Mouse (Mus musculus) midbrain, embryonic 10.5 days (tissue): ENCODE measurements at regions not wholly inside any gene's neighbourhood (a gene's known extent, or its start where the extent isn't known, plus 50 kb on each side); places are given as distances from the start of the nearest gene placed in this dataset.

Experiments
- DNase-seq: peaks from one replicate; pipeline ENCODE4 v3.0.0-alpha.2; 2017; ENCODE audit warnings: low spot score
- H3K27ac ChIP-seq: fragments of 300-500 bp; sonication (generic); replicated peaks from 2 replicates; pipeline ENCODE4 v1.5.1; 2016; ENCODE audit warnings: mild to moderate bottlenecking
- H3K27me3 ChIP-seq: fragments of 300-500 bp; sonication (generic); 2 replicates; pipeline ENCODE4 v1.6.1; 2016; ENCODE audit warnings: low read depth, mild to moderate bottlenecking; ENCODE audit not compliant: poor library complexity, severe bottlenecking
- H3K36me3 ChIP-seq: fragments of 300-500 bp; sonication (generic); 2 replicates; pipeline ENCODE4 v1.6.1; 2016; ENCODE audit warnings: mild to moderate bottlenecking, moderate library complexity
- H3K4me1 ChIP-seq: fragments of 300-500 bp; sonication (generic); 2 replicates; pipeline ENCODE4 v1.6.1; 2016
- H3K4me3 ChIP-seq: fragments of 300-500 bp; sonication (generic); 2 replicates; pipeline ENCODE4 v1.5.1; 2016; ENCODE audit warnings: mild to moderate bottlenecking, moderate library complexity
- H3K9me3 ChIP-seq: fragments of 300-500 bp; sonication (generic); replicated peaks from 2 replicates; pipeline ENCODE4 v1.6.1; 2016; ENCODE audit warnings: mild to moderate bottlenecking
- WGBS: fragments of 180-500 bp; shearing (Covaris S2); methylation state at CpG from one replicate; pipeline ENCODE4 v1.1.7; 2016; 5-methylcytosine and 5-hydroxymethylcytosine counted together

DNA sequence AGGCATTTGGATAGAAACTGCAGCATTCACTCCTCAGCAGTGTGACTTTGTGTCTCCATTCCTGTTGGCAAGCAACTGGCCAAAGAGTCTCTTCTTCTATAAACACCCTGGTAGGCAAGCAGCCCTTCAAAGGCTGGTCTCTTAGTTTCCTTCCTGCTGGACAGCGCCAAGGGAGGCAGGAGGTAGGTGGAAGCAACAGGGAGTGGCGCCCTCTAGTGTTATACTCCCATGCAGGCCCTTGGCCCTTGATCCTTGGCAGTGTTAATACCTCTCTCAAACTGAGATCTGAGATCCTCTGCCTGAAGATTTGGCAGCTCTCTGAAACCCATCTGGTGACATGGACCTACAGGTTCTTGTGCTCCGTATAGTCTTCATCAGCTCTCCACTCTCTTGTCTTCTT is 51.3 kb upstream of the Opcml start:
- H3K4me3 ChIP-seq, result no peak overlapping the region
- no peaks in the 10 kb centered on the region for H3K36me3 ChIP-seq
- DNase-seq, result peak; percentile 31
- H3K4me1 ChIP-seq, result no peaks in the 10 kb centered on the region
- H3K27me3 ChIP-seq, result no peaks in the 10 kb centered on the region
- WGBS, result 14% methylated on average over 3 of the region's 3 CpGs
- H3K27ac ChIP-seq, result no peak overlapping the region
- no peaks in the 10 kb centered on the region for H3K9me3 ChIP-seq
